Mouse (Mus musculus): Measurements from ENCODE around the gene Rps13. TPM values are rescaled to one million over a fixed set of nuclear protein-coding genes. Genes with fewer than 3 reads are reported as not detected.

Rps13 gene
- polyA plus RNA-seq, 1 experiment from 2014 or later, result 471 TPM

DNA sequence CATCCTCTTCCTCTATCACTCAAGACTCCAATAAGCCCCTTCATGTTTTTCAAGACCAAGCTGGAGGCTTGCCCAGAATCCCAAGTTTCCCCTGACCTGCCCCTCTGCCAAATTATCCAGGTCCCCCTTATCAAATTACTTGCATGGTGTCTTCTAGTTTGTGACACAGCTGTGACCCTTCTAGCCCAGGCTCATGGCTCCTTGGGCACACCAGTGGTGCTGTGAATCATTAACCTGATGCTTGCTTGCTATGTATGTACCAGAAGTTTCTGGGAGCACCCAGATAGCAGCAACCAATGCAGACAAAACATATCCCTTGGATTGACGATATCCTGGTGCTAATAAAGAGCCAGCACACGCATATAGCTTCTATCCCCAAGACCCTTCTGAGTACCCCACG, 45.0 kb downstream of the Rps13 start:
- Histone ChIP-seq H3K4me3 (ENCODE audit: low read depth, low read length) (no peak overlapping the region), H3K4me2 (replicated peaks; ENCODE audit: low read depth) (0 out of 2 replicates have a peak overlapping the region, but pooled peaks have one; percentile 10), H3K27ac (ENCODE audit: low read depth, low read length) (peak overlapping the region; percentile 85), H3K36me3 (ENCODE audit: control insufficient read depth, insufficient read depth) (no peaks in the 10 kb centered on the region), H3K9ac (ENCODE audit: low read depth, low read length) (no peak overlapping the region), H3K9me3 (ENCODE audit: control insufficient read depth) (no peaks in the 10 kb centered on the region), H3K27me3 (replicated peaks; ENCODE audit: control insufficient read depth, insufficient read depth, low read length) (no peaks in the 10 kb centered on the region), H3K4me1 (replicated peaks; ENCODE audit: control insufficient read depth, insufficient read depth, low read length) (peaks cover 17% of the 10 kb centered on the region)
- ATAC-seq, result no peak
- TF ChIP-seq CTCF (IDR thresholded peaks at IDR 0.05; ENCODE audit: low read depth), result no peak
- 44% methylated on average over 3 of the region's 3 CpGs for WGBS

DNA sequence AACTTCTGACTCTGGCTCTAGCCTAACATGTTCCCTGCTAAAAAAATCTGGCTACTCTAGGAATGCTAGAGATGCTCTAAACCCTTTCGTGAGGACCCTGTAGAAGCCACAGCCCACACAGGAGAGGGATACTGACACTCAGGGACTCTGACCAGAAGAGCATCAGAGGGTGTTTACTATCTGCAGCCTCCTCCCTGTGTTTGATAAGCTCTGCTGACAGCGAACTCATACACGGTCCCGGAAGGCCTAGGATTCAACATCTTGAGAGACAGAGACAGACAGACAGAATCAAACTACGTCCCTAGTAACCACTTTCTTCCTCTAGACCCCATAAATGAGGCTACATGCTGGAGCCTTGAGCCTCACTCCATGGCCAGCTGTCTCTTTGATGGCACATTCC, 46.0 kb downstream of the Rps13 start:
- TF ChIP-seq CTCF (IDR thresholded peaks at IDR 0.05; ENCODE audit: low read depth), result no peak
- no peak overlapping the region for H3K4me3 ChIP-seq (ENCODE audit: low read depth, low read length)
- WGBS, result 32% methylated on average over 5 of the region's 5 CpGs
- H3K4me1 ChIP-seq (replicated peaks; ENCODE audit: control insufficient read depth, insufficient read depth, low read length), result peaks cover 21% of the 10 kb centered on the region
- no peaks in the 10 kb centered on the region for H3K36me3 ChIP-seq (ENCODE audit: control insufficient read depth, insufficient read depth)
- H3K9ac ChIP-seq (ENCODE audit: low read depth, low read length), result peak overlapping the region; percentile 5; the same call in 1 of the 2 replicates
- peak overlapping the region; percentile 85 for H3K27ac ChIP-seq (ENCODE audit: low read depth, low read length)
- H3K4me2 ChIP-seq (replicated peaks; ENCODE audit: low read depth), result no peak overlapping the region
- no peak for ATAC-seq
- H3K9me3 ChIP-seq (ENCODE audit: control insufficient read depth), result no peaks in the 10 kb centered on the region
- H3K27me3 ChIP-seq (replicated peaks; ENCODE audit: control insufficient read depth, insufficient read depth, low read length), result no peaks in the 10 kb centered on the region

DNA sequence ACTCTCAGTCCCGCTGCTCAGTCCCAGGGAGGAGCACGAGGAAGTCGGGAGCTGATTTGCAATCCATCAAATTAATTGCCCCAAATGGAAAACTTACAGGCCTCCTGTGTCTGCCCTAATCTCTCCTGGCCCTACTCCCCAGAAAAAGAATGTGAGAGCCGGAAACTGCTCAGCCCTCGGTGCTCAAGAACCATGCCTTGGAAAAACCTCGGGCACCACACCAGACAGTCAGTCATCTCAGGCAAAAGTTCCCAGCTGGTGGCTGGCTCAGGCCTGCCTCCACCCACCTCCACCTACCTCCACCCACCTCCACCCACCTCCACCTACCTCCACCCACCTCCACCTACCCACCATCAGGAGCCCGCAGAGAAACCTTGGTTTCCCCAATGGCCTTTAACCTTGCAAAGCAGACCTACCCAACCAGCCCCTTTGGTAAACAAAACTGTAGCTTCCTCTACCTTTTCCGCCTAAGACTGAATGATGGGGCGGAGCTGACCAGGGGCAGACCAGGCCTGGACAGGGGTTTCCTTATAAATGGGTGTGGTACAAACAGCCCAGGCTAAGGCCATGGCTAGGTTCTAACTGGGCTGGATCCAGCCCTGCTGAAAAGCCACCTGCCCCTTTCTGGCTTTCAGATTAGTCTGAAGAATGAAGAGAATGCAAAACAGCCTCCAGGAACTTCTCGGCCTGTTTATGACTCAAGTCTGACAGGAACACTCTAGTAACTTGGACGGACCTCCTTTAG, 47.2 kb downstream of the Rps13 start:
- WGBS, result 16% methylated on average over 11 of the region's 11 CpGs
- Histone ChIP-seq H3K4me3 (ENCODE audit: low read depth, low read length) (no peak overlapping the region), H3K36me3 (ENCODE audit: control insufficient read depth, insufficient read depth) (no peaks in the 10 kb centered on the region), H3K4me2 (replicated peaks; ENCODE audit: low read depth) (peak overlapping the region; percentile 25), H3K4me1 (replicated peaks; ENCODE audit: control insufficient read depth, insufficient read depth, low read length) (peaks cover 21% of the 10 kb centered on the region), H3K9ac (ENCODE audit: low read depth, low read length) (0 out of 2 replicates have a peak overlapping the region, but pooled peaks have one; percentile 7), H3K27ac (ENCODE audit: low read depth, low read length) (peak overlapping the region; percentile 85), H3K9me3 (ENCODE audit: control insufficient read depth) (no peaks in the 10 kb centered on the region), H3K27me3 (replicated peaks; ENCODE audit: control insufficient read depth, insufficient read depth, low read length) (no peaks in the 10 kb centered on the region)
- peak; percentile 52 for ATAC-seq
- TF ChIP-seq CTCF (IDR thresholded peaks at IDR 0.05; ENCODE audit: low read depth), result no peak

DNA sequence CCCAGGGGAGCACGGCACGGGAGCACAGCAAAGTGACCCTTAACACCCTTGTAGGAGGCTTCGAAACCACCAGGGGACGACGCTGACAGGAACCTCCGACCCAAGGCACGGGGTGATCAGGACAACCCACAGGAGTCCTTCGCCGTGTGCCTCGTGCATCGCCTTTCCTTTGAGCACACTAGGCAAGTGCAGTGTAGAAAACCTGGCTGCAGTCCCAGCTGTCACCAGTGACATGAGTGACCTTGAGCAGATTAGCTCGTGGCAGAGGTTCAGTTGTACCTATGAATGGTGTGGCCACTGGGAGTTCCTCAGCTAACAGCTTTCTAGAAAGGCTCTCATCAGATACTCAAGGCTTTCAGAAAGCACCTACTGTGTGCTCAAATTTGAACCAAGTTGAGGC, 47.8 kb downstream of the Rps13 start:
- ATAC-seq, result peak; percentile 26
- Histone ChIP-seq H3K27me3 (replicated peaks; ENCODE audit: control insufficient read depth, insufficient read depth, low read length) (no peaks in the 10 kb centered on the region), H3K4me3 (ENCODE audit: low read depth, low read length) (no peak overlapping the region), H3K9ac (ENCODE audit: low read depth, low read length) (0 out of 2 replicates have a peak overlapping the region, but pooled peaks have one; percentile 7), H3K9me3 (ENCODE audit: control insufficient read depth) (no peaks in the 10 kb centered on the region), H3K4me2 (replicated peaks; ENCODE audit: low read depth) (no peak overlapping the region), H3K4me1 (replicated peaks; ENCODE audit: control insufficient read depth, insufficient read depth, low read length) (peaks cover 21% of the 10 kb centered on the region), H3K36me3 (ENCODE audit: control insufficient read depth, insufficient read depth) (no peaks in the 10 kb centered on the region), H3K27ac (ENCODE audit: low read depth, low read length) (peak overlapping the region; percentile 85)
- peak; percentile 44; the same call in 1 of the 2 replicates for TF ChIP-seq CTCF (IDR thresholded peaks at IDR 0.05; ENCODE audit: low read depth)
- 28% methylated on average over 12 of the region's 12 CpGs for WGBS

DNA sequence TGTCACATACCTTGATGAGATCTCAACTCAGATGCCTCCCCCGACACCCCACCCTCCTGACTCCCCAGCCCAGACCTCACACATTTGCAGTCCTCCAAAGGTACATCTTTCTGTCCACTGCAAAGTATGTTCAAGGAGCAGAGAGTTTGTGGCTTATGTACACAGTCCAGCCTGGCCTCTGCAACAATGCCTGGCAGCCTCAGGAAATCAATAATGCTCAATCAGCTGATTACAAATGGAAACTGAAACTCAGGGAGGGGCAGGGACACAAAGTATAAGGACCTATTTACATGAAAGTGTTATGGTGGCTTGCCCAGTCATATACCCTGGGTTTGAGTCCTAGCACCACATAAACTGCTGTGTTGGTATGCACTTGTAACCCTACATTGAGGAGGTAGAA, 48.8 kb downstream of the Rps13 start:
- Histone ChIP-seq H3K36me3 (ENCODE audit: control insufficient read depth, insufficient read depth) (no peaks in the 10 kb centered on the region), H3K27ac (ENCODE audit: low read depth, low read length) (peak overlapping the region; percentile 85), H3K4me2 (replicated peaks; ENCODE audit: low read depth) (peak overlapping the region; percentile 48), H3K4me3 (ENCODE audit: low read depth, low read length) (no peak overlapping the region), H3K4me1 (replicated peaks; ENCODE audit: control insufficient read depth, insufficient read depth, low read length) (peaks cover 21% of the 10 kb centered on the region), H3K9me3 (ENCODE audit: control insufficient read depth) (no peaks in the 10 kb centered on the region), H3K9ac (ENCODE audit: low read depth, low read length) (no peak overlapping the region), H3K27me3 (replicated peaks; ENCODE audit: control insufficient read depth, insufficient read depth, low read length) (no peaks in the 10 kb centered on the region)
- ATAC-seq, result peak; percentile 42
- TF ChIP-seq CTCF (IDR thresholded peaks at IDR 0.05; ENCODE audit: low read depth), result no peak
- 57% methylated on average over 1 of the region's 1 CpGs for WGBS

DNA sequence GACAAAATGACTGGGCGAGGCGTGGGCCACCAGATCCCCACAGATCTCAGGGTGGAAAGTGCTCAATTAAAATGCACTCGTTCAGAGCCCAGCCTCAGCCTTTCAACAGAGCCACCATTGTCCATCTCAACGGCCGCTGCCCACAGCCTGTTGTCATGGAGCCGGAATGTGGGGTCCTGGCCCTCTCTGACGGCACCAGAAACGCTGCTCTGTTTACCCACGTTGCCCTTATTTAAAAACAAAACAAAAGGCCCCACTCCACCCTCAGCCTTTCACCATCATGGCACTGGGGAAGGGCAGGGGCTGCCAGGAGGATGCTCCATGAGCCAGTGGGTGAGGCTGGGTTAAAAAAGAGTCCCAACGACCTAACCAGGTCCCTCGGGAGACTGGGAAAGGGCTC, 51.2 kb downstream of the Rps13 start:
- H3K4me3 ChIP-seq (ENCODE audit: low read depth, low read length), result no peak overlapping the region
- no peak overlapping the region; the same call in 1 of the 2 replicates for H3K4me2 ChIP-seq (replicated peaks; ENCODE audit: low read depth)
- ATAC-seq, result no peak
- H3K9me3 ChIP-seq (ENCODE audit: control insufficient read depth), result no peaks in the 10 kb centered on the region
- WGBS, result 51% methylated on average over 11 of the region's 11 CpGs
- H3K27me3 ChIP-seq (replicated peaks; ENCODE audit: control insufficient read depth, insufficient read depth, low read length), result no peaks in the 10 kb centered on the region
- no peak overlapping the region for H3K27ac ChIP-seq (ENCODE audit: low read depth, low read length)
- TF ChIP-seq CTCF (IDR thresholded peaks at IDR 0.05; ENCODE audit: low read depth), result no peak
- H3K36me3 ChIP-seq (ENCODE audit: control insufficient read depth, insufficient read depth), result no peaks in the 10 kb centered on the region
- no peak overlapping the region for H3K9ac ChIP-seq (ENCODE audit: low read depth, low read length)
- peaks cover 21% of the 10 kb centered on the region for H3K4me1 ChIP-seq (replicated peaks; ENCODE audit: control insufficient read depth, insufficient read depth, low read length)

Other genes starting within 250 kb of the Rps13 start
- 0.13 and 0.30 TPM in 2 replicates for gene Gm4353, start 249.6 kb downstream of the Rps13 start, polyA plus RNA-seq (2015; fragmentation: Nextera tagmentation; extraction: Ambion mirVana)
- 17.2 and 20.2 TPM in 2 replicates for gene Plekha7, start 25.8 kb downstream of the Rps13 start, polyA plus RNA-seq (2015; fragmentation: Nextera tagmentation; extraction: Ambion mirVana)
- 21.5 and 26.4 TPM in 2 replicates for gene Pik3c2a, start 109.3 kb upstream of the Rps13 start, polyA plus RNA-seq (2015; fragmentation: Nextera tagmentation; extraction: Ambion mirVana)
- 9.5 and 10.2 TPM in 2 replicates for gene Nucb2, start 170.2 kb upstream of the Rps13 start, polyA plus RNA-seq (2015; fragmentation: Nextera tagmentation; extraction: Ambion mirVana)

Measured in intestine, postnatal 0 days (tissue).